Mouse (Mus musculus) A20 (cell line): ENCODE data around the gene Ccdc85b.

ENCODE experiments used
- DNase-seq: peaks from one replicate; pipeline ENCODE4 v3.0.0-alpha.2; 2011; ENCODE audit warnings: low read depth, low spot score

The Ccdc85b gene

DNA sequence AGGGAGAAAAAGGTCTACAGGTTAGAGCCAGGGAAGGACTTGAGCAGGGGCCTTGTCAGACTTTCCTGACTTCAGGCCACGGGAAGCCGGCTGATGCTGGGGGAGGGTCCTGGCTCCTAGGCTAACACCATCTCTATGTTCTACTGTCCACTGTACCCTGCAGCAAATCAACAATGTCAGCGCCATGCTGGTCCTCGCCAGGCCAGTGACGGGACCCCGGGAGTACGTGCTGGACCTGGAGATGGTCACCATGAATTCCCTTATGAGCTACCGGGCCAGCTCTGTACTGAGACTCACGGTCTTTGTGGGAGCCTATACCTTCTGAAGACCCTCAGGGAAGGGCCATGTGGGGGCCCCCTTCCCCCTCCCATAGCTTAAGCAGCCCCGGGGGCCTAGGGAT, 23.7 kb upstream of the Ccdc85b start:
- DNase-seq: no peak

DNA sequence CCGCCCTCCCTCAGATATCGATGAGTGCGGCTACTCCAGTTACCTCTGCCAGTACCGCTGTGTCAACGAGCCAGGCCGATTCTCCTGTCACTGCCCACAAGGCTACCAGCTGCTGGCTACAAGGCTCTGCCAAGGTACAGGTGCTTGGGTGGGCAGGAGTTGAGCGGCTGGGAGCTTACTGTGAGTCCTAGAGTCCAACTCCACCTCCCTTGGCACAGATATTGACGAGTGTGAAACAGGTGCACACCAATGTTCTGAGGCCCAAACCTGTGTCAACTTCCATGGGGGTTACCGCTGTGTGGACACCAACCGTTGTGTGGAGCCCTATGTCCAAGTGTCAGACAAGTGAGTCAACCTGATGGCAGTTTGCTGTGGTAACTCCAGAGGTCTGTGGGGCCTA, 22.3 kb upstream of the Ccdc85b start:
- no peak for DNase-seq

DNA sequence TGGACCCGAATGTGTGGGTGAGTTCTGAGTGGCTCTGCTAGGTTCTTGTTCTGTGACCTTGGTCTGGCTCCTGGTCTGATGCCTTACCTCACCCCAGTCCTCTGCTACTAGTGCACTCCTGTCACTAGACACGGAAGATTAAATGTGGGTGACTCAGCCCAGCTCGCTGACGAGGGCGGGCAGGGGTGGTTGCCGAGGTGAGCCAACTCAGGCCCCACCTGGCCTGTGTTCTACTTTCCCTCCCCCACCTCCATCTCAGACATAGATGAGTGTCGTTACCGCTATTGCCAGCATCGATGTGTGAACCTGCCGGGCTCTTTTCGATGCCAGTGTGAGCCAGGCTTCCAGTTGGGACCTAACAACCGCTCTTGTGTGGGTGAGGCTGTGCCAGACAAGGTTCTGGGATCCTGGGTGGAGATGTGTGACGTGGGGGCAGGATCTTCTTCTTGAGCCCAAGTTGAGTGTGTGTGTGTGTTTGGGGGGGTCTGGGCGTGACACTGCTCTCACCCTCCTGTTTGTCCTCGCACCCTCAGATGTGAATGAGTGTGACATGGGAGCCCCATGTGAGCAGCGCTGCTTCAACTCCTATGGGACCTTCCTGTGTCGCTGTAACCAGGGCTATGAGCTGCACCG, 20.1 kb upstream of the Ccdc85b start:
- no peak for DNase-seq

DNA sequence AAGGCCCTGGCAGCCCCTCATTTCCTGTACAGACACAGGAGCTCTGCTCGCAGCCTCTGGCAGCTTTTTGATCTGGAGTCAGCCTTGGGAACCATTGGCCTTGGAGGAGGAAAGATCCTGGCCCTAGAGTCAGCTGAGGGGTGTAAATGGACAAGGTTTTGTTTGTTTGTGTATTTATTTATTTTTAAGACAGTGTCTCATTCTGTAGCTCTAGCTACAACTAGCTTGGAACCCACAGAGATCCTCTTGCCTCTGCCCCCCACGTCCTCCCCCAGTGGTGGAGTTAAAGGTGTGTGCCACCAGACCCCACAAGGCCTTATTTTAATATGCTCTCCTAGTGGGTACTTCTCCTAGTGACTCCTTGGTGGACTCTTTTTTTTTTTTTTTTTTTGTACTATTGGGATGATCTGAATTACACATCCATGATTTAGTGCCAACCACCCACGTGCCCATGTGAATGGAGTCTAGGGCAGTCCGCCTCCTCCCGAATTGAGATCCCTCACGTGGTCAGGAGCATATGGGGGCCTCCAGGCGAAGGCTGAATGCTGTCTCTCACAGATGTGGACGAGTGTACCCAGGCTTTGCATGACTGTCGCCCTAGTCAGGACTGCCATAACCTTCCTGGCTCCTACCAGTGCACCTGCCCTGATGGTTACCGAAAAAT, 19.4 kb upstream of the Ccdc85b start:
- no peak for DNase-seq

DNA sequence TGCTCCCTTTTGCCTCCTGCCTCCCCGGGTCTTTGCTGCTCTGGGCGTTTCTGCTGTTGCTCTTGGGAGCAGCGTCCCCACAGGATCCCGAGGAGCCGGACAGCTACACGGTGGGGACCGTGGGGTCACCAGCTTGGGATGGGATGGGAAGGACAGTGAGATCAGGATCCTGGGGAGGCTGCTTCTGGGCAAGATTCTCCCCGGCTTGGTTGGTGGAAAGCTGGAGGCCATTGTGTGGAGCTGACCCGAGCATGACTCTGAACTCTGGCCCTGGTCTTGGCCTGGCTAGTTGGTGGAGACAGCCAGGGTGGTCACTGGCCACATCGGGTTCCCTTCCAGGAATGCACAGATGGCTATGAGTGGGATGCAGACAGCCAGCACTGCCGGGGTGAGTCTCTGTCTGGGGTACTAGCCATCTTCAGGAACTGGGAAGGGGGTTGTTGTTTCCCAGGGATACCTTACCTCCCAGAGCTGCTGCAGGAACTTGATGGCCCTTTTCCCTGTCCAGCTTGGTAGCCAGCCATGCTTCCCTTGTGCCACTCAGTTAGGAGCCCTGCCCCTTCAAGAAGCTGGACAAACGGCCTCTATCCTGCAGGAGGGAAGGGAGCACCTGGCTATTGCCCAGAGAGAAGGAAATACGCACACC, 17.5 kb upstream of the Ccdc85b start:
- no peak for DNase-seq

DNA sequence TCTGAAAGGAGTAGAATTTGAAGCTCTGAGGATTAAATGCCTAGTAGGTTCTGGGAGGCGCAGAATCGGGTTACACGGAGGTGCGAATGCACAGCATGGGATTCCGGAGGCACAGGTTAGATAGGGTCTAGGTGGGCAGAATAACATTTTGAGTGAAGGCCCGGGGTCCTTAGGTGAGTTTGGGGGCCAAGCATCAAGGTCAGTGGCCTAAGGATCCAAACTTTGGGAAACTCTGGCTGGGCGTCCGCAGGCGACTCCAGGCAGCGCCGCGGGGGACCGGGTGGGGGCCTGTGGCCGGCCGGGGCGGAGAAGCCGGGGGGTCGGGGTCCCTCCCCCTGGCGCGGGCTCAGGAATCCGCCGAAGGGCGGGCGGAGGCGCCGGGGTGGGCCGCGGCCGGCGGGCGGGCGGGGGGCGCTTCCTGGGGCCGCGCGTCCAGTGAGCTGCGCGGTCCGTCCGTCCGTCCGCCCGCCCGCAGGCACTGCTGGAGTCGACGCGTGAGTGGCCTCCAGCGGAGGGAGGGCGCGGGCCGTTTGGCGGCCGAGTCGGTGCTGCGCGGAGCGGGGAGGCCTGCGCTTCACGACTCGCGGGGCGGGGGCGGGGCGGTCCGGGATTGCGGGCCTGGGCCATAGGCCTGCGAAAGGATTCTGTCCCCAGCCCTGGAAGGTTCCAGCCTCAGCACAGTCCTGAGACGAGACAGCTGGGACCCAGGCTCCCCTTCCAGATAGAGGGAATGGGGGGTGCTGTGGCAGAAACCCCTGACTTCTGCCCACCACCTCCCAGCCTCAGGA, 16.8 kb upstream of the Ccdc85b start:
- no peak for DNase-seq

DNA sequence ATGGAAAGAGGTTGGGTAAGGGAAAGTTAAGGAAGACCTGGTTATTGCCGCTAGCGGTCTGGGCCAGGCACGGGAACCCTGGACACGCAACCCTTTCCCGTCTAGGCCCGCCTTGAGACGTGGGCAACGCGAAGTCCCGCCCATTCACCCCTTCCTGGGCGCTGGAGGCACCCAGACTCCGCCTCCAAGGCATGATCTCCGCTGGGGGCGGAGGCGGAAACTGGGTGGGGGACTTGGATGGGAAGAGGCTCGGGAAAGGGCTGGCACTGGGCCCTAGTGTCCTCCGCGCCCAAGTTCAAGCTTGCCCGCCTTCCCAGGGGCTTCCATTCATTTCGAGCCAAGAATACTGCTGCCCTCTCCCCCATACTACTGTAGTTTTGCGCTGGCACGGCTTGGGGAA, 16.0 kb upstream of the Ccdc85b start, which contains the start of gene Efemp2:
TSS of gene Efemp2 (plus strand) at position 235 of the 400 bp plus-strand sequence.
- DNase-seq: no peak

DNA sequence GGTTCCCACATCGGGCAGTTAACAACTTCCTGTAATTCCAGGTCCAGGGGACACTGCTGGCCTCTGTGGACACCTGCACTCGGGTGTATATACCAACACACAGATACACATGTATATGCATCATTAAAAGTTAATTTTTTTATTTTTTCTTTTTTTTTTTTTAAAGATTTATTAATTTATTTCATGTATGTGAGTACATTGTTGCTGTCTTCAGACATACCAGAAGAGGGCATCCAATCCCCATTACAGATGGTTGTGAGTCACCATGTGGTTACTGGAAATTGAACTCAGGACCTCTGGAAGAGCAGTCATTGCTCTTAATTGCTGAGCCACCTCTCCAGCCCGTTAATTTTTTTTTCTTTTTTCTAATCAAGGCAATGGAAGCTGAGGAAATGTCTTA, 15.2 kb upstream of the Ccdc85b start:
- DNase-seq: peak; percentile 36

DNA sequence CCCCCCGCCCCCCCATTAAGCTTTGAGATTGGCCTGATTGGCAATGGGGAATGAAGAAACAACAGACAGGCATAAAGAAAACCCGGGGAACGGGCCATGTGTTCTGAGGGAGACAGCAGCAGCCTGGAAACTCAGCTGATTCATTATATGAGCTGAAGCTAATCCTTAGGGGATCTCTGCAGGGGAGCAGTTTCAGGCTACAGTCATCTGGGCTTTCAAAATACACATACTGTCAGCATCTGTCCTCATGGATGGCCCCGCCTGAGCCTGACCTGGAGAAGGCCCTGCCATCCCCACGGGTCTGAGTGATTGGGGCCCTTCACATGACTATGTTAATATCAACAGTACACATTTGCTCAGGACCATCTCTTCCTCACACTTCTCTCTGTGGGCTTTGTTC, 14.2 kb upstream of the Ccdc85b start:
- DNase-seq: no peak

DNA sequence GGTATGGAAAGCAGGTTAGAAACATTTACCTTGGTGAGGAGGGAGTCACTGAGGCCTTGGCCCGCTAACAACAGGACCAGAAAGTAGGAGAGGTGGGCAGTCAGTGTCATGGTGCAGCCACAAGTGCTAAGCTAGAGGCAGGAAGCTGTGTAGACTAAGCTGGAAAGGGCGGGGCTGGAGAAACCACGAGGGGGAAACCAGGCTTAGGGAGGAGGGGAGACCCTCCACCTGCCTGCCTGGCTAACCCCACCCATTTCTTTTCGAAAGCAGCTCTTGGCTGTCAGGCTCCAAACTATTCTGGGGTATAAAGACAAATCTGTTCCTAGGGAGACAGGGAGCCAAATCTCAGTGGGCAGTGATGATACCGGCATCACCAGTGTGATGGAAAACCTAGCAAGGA, 10.7 kb upstream of the Ccdc85b start, which contains the start of gene Ctsw:
TSS of gene Ctsw (minus strand) at position 134 of the 400 bp plus-strand sequence.
- no peak for DNase-seq

DNA sequence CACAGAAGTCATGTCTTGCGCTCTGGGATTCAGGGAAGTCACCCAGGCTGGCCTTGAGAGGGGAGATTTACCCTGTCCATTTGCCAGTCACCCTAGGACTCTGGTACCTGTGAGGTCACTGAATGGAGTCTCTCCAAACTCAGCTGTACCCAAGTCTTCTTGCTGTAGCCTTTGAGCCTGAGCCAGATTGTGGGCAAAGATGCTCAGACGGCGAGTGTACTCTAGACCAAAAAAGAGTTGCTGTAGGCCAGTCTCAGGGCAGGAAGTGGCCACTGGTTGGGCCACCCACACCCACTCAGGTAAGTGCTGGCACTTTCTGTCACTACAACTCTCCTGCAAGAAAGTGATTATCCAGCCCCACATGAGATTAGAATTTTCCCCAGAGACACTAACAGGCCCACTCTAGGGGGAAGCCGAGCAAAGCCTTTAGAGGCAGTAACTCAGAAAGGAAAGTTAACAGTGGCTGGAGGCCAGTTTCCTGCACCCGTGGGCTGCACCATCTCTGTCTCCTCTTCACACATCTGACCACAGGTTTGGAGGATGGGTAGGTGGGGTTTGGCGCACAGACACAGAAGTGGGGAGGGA, 9.3 kb upstream of the Ccdc85b start:
- DNase-seq: no peak

DNA sequence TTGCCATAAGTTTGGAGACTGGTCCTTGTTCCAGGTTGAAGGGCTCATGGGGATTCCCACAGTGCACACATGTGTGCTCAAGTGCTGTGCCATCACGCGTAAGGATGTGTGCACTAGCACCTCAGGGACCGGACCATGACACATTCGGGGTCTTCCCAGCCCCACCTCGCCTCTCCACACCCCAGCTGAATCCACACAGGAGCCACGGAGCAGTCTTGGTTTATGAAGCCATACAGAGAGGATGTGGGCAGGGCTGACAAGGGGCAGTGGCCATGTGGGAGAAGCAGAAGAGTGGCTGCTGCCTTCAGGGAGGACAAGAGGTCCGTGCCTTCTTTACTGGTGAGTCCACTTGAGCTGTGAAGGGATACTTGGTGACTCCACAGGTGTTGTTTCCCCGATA, 7.3 kb upstream of the Ccdc85b start:
- no peak for DNase-seq

DNA sequence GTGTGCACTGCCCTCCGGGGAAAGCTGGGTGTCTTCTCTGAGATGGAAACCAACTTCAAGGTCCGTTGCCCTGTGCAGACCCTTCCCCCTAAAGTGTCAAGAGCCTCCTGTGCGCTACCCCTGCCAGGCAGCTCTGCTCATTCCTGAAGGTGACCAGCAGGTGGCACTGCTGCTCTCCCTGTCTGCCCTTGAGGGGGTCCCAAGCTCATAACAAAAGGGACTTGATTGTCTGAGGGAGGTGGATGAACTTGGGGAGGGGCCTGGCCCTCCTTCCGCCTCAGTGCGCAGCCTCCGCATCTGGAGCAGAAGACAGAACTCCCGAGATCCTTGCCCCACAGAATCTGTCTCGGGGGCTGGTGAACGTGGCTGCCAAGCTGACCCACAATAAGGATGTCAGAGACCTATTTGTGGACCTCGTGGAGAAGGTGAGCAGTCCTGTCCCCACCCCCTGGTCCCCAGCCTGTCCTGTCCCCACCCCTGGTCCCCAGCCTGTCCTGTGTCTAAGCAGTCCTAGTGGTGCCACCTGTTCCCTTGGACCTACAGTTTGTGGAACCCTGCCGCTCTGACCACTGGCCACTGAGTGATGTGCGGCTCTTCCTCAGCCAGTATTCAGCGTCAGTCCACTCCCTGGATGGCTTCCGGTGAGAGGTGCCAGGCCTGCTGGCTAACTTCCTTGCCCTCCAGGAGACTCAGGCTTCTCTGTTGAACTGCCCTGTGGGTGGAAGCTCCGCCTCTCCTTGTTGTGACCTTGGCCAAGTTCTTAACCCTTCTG, 6.3 kb upstream of the Ccdc85b start:
- DNase-seq: peak; percentile 58

DNA sequence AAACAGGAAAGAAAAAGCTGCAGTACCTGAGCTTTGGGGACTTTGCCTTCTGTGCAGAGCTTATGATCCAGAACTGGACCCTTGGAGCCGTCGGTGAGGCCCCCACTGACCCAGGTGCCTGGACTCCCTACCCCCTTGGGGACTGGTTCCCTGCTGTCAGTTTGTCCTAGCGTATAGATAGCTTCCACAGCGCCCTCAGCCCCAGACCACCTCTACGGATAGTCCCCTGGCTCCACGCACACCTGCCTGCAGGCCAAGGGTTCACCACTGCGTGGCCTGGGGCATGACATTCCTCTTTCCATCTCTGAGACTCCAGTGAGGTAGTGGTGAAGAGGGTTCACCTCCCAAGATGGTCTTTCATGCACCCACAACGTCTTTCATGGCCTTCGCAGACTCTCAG, 5.5 kb upstream of the Ccdc85b start:
- no peak for DNase-seq

DNA sequence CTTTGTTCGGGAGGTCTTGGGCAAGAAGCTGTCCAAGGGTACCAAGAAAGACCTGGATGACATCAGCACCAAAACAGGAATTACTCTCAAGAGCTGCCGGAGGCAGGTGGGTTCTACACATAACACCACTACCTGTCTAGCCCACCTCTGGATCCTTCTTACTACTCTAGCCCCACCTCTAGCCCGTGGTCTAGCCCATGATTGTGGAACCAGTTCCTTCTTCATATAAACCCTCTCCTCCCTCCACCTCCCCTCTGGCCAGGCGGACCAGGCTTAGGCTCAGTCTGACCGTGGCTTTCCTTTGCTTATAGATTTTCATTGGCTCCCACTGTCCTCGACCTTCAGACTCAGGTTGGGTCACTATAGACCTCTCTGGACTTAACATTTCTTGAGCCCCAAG, 3.7 kb upstream of the Ccdc85b start:
- no peak for DNase-seq

DNA sequence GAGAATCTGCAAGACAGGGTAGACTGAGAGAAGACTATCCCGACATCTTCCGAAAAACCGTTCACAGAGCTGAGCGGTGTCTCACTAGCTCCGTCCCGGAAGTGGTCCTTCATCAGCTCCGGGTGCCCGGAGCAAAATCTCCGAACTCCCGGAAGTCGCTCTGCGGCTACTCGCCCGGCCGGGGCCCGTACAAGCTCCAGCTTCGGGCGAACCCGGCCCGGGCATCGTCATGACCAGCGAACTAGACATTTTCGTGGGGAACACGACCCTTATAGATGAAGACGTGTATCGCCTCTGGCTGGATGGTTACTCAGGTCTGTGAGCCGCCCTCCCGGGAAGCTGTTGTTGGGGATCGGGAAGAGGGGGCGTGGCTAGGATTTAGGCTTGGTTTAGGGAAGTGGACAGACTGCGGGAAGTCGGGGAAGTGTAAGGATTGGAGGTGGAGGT, 2.8 kb upstream of the Ccdc85b start, which contains the start of gene Fibp:
TSS of gene Fibp (plus strand) at position 151 of the 447 bp plus-strand sequence.
- peak; percentile 94 for DNase-seq

DNA sequence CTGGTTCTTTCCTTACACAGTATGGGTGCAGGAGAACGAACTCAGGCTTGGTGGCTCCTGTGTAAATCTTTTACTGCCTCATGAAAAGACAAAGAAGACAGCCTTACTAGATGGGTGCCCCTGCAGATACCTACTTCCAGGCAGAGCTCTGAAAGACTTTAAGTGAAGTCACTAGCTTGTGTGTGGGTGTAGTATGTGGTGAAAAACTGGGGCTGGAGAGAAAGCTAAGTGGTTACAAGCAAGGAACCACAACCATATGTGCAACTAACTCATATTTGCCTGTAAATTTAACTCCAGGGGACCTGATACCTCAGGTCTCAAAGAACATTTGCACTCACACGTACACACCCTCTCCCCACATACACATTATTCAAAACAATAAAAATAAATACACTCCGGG, 2.2 kb upstream of the Ccdc85b start:
- DNase-seq: no peak

DNA sequence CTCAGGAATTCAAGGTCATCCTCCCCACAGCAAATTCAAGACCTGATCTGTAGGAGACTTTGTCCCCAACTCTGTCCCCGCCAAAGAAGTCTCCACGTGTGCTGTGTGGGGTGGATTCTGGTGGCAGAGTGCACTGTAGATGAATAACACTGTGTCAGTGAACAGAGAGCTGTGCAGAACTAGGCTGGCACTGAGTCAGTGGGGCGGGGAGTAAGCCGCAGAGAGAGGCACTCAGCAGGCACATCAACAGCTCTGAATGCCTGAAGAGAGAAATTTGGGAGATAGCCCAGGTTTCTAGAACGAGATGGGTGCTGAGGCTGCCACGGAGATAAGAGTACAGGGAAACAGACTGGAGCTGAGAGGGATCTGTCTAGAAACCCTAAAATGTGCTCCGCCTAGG, 1.3 kb upstream of the Ccdc85b start:
- no peak for DNase-seq

DNA sequence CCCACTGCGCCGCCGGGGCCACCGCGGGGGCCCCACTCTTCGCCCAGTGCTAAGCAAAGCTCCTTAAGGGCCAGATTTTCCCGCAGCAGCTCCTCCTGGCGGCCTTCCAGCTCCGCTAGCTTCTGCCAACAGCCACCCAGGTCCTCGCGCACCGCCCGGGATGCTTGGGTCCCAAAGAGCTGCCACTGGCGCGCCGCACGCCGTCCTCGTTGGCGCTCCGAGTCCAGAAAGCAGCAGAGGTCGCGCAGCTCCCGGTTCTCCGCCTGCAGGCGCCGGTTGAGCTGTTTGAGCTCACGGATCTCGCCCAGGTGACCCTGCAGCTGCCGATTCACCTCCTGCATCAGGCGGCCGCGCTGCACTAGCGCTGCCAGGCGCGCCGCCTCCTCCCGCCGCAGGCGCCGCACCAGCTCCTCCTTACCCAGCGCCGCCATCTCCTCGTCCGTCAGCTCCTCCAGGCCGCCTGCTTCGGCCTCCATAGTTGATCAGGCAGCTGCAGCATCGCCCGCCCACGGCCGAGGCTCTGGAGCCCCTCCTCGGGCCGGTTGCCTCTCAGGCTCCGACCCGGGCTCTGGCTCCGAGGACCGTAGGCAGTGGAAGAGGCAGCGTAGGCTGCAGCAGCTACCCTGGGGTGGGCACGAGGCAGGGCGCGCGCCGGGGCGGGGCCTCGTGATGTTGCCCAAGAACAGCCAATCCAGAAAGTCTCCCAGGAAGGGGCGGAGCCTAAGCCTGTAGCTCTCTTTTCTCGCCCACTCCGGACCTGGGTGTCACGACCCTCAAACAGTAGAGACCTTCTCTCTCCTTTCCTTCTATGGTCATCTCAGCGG, 560 bp downstream of the Ccdc85b start:
- DNase-seq: peak; percentile 97
